Mouse (Mus musculus): ENCODE results near the gene Tubgcp2. TPM values are rescaled to one million over a fixed set of nuclear protein-coding genes. Genes with fewer than 3 reads are reported as not detected.

Gene Tubgcp2
- 10 to 100 TPM; 55.1 to 58.0 TPM for total RNA-seq (2021)

DNA sequence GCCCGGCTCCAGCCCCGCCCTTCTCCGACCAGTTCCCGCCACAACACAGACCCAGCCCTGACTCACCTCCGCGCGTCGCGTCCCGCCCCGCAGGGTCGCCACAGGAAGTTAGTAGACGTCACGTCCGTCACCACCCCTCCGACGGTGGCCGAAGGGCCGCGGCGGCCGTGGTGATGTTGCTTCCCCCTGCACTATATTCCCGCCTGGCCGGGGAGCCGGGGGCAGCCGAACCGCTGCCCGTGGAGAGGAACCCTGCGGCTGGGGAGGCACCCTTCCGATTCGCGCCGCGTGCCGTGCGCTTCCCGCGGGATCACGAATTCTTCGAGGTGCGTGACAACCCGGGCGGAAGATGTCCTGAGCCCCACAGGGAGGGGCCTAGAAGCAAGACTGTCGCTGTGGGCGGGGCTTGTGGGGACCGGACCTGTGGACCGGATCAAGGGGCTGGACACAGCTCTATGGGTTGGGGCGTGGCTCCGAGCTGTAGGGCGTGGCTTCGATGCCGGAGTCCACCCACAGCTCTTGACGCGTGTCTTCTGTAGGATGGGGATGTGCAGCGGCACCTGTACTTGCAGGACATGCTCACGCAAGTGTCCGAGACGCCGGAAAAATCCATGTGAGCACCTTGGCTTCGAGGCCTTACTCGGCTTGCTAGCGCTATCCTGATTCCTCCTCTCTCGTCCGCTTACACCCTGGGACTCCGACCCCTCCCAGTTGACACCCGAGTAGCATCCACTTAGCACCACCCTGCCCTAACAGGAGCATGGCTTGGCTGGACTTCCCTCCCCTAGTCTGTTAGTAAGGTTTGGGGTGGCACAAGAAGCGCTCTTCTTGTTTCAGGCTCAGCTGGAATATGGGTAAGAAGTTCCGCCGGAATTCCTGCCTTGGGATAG lies at the start of gene Tubgcp2, which contains the start of gene Zfp511:
TSS of gene Tubgcp2 (minus strand) at position 389 of the 890 bp plus-strand sequence.
TSS of gene Zfp511 (plus strand) at position 111 of the 890 bp plus-strand sequence.
- intact Hi-C loops (cut with DNase I) = no loop called here
- DNase-seq = peak; percentile 96

DNA sequence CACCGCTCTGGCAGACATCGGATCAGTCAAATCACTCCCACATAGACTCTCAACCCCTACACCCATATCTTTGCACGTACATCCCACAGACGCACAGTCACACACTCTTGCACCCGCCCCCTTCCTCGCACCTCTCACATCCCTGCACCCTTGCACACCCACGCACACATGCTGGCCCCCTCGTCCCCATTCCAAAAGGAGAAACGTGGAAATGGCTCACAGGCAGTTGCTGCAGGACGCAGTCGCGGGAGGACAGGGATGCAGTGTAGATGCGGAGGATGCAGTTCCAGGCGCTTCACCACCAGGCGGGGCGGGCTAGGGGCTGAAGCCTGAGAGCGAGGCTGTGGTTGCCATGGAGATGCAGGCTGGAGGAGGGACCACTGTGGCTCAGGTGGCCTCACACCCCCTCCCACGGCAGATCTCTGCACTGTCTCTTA lies 45.8 kb upstream of the Tubgcp2 start, which contains the start of gene Caly:
TSS of gene Caly (minus strand) at position 307 of the 437 bp plus-strand sequence.
- intact Hi-C loops (cut with DNase I) = no loop called here
- DNase-seq = peak; percentile 92

DNA sequence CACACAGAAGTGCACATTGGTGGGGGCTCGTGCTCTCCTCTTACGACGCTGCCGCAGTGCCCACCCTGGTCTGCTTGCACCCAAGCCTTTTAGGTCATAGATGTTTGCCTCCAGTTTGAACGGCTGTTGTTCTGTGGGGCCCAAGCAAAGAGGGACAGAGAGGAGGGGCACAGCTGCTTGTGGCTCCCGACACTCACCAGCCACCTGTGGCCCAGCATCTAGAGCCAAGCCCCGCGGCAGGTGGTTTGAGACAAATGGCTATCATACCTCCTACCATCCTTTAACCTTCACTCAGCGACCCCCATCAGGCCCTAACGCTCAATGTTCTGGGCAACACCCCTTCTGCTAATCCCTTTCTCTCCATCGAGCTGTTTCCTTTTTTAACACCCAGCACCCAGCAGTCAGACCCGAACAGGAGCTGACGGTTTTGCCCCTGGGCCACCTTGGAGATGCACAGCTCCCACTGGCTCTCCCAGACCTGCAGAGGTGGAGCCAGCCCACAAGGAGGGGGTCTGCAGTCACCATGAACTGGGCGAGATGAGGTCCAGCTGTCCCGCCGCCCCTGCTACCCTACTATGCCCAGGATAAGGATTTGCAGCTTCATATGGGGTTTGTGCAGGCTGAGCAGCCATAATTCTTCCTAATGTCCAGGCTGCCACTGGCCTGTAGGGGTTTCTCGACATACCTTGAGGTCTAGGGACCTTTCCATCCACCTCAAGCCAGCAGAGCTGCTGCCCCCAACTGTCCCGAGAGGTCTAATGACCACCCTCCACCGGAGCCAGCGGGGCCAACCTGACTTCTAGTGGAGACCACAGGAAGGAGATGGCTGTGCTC lies 45.2 kb upstream of the Tubgcp2 start:
- peak; percentile 39 for DNase-seq
- intact Hi-C loops (cut with DNase I) = no loop called here

DNA sequence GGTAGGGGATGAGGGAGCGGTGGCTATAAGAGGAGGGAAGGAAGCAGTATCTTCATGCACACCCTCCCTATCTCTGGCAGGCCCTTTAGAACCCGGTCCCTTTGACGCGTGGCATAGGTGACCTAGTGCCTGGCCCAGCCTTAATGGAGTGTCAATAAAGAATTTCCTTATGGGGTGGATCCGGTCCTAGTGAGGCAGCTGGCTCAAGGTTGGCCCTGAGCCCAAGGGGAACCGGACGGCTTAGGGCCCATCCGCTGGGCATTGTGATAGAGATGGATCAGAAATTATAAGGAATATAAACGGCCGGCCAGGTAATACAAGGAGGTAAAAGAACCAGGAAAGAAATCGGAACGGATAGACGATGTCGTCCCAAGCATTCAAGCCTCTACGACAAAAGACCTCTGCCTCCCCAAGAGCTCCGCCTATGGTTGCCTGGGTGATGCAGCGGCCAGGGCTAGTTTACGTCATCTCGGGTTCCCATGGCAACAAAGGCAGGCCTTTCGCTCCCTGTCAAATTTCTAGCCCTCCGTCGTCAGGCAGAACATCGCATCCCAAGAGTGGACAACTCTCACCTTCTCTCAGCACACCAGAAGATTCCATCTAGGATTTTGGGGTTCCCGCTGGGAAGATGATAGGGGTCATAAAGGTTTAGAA lies 44.2 kb upstream of the Tubgcp2 start:
- peak; percentile 87 for DNase-seq
- intact Hi-C loops (cut with DNase I) = no loop called here

- DNase-seq = peak; percentile 76
- intact Hi-C loops (cut with DNase I) = loop anchor here (5.0 to 10.0 kb wide), 2 partner anchors 746 to 804 kb away; partner anchors contain the start of genes Psmd13, Sirt3 and Zfp941
Observed at GRCm38 (mm10) chr7:140078711-140079110, 42.2 kb upstream of the Tubgcp2 start.

DNA sequence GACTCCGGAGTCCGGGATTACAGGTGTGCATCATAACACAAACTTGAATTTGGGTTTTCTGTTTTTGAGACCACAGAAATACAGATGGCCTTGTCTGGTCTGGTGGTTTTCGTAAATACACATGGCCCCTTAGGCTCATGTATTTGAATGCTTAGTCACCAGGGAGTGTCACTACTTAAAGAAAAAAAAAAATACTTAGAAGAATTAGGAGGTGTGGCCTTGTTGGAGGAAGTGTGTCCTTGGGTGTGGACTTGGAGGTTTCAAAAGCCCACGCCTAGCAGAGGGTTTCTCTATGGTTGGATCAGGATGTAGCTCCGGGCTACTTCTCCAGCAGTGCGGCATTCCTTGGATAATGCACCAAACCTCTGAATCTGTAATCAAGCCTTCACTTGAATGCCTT lies 41.2 kb upstream of the Tubgcp2 start:
- no peak for DNase-seq
- intact Hi-C loops (cut with DNase I) = loop anchor here (5.0 to 10.0 kb wide), 2 partner anchors 747 to 805 kb away; partner anchors contain the start of genes Psmd13, Sirt3 and Zfp941

- DNase-seq = no peak
- intact Hi-C loops (cut with DNase I) = loop anchor here (10.0 kb wide), 1 partner anchor 755 kb away; the partner anchor contains the start of gene Zfp941
Observed at GRCm38 (mm10) chr7:140070042-140070711, 33.7 kb upstream of the Tubgcp2 start.

DNA sequence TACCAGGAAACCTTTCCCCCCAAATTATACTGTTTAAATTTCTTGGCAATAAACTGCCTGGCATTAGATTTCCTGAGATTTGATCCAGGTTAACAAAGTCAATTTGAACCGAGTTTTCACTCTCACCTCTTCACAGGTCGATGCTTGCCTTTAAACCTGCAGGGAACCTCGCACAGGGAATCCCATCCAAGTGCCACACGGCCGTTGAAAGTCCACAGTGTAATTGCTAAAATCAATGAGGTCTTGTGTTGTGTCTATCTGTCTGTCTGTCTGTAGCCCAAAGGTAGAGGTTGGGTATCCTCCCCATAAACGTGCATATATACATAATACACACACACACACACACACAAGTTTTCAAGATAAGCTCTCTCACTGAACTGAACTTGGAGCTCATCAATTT lies 30.9 kb upstream of the Tubgcp2 start:
- DNase-seq = no peak
- intact Hi-C loops (cut with DNase I) = no loop called here

DNA sequence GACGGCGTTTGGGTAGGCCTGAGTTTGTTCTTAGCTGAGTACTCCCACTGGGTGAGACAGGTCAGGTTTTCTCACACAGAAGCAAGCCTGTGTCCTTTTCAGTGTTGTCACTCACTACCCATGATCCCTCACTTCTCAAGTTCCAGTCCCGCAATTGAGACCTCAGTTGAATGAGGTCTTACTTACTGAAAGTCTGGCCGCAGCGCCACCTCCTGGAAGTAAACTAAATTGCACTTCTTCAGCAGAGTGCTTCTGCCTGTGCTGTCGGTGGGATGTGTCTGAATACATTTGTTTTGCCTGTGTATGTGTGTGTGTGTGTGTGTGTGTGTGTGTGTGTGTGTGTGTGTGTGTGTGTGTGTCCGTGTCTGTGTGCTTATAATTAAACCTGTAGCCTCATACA lies 26.6 kb upstream of the Tubgcp2 start:
- peak; percentile 79 for DNase-seq
- intact Hi-C loops (cut with DNase I) = no loop called here

- DNase-seq = peak; percentile 35
- intact Hi-C loops (cut with DNase I) = no loop called here
Observed at GRCm38 (mm10) chr7:140062307-140062706, 25.8 kb upstream of the Tubgcp2 start.

GRCm38 (mm10) chr7:140061832-140062130 lies 25.3 kb upstream of the Tubgcp2 start:
- no peak for DNase-seq
- intact Hi-C loops (cut with DNase I) = no loop called here

GRCm38 (mm10) chr7:140060936-140061831 lies 24.7 kb upstream of the Tubgcp2 start:
- intact Hi-C loops (cut with DNase I) = no loop called here
- peak; percentile 57 for DNase-seq

DNA sequence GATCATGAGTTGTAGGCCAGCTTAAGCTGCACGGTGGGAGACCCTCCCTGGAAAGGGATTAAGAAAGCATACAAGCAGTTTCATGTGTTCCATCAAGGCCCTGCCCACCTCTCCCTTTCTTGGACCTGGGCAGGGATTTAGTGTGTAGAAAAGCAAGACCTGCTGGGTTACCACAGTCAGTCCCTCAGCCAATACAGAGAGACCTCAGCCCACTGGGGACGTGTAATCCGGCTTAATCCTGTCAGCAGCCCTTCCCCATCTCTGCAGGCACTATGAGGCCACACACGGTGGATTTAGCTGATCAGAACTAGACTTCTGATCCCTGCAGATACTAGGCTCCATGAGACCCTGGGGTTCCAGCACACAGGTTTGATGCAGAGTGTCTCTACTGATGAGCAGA lies 23.1 kb upstream of the Tubgcp2 start:
- no peak for DNase-seq
- intact Hi-C loops (cut with DNase I) = loop anchor here (10.0 kb wide), 1 partner anchor 415 kb away; no protein-coding TSS in a partner anchor

DNA sequence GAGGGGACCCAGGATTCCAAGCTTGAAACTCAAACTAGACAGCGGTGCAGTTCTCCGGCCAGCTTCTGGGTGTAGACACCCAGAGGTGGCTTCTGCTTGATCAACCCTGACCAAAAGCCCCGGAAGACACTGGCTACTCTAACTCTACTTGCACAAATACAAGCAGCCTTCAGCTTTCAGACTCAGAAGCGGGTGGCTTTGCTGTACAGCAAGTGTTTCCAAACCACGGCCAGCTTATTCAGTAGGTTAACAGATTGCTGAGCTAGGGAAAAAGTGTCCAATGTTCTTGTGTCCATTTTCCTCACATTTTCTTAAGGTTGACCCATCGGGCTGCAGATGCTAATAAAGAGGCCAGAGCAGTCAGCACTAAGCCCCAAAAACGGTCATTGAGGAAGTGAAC lies 22.1 kb upstream of the Tubgcp2 start:
- intact Hi-C loops (cut with DNase I) = loop anchor here (10.0 kb wide), 1 partner anchor 414 kb away; no protein-coding TSS in a partner anchor
- DNase-seq = no peak

- DNase-seq = peak; percentile 63
- intact Hi-C loops (cut with DNase I) = loop anchor here (10.0 kb wide), 1 partner anchor 413 kb away; no protein-coding TSS in a partner anchor
Observed at GRCm38 (mm10) chr7:140057413-140058407, 21.2 kb upstream of the Tubgcp2 start.

- intact Hi-C loops (cut with DNase I) = loop anchor here (10.0 kb wide), 1 partner anchor 409 kb away; no protein-coding TSS in a partner anchor
- DNase-seq = no peak
Observed at GRCm38 (mm10) chr7:140054124-140054523, 17.7 kb upstream of the Tubgcp2 start.

GRCm38 (mm10) chr7:140049115-140049689 lies 12.7 kb upstream of the Tubgcp2 start:
- intact Hi-C loops (cut with DNase I) = no loop called here
- DNase-seq = no peak
